ENCODE assay signal across 33 mouse cellular contexts in genomic region chr11:103315379-103315778, GRCm38 (mm10). TPM values are rescaled to one million over a fixed set of nuclear protein-coding genes. Genes with fewer than 3 reads are reported as not detected.
DNase-seq lines count a peak whose midpoint lies in the region; ATAC-seq and TF ChIP-seq lines count a peak whose summit lies in the region.
"Had no signal": no experiment of that assay in that cellular context is flagged by ENCODE, and none has a peak within 500 bp of the region (broad histone marks: within the 10 kb centered on the region; RNA-seq: fewer than 3 reads in every experiment).

No protein-coding gene starts in this region.

- 58% methylated on average over 5 of the region's 5 CpGs for WGBS in kidney, embryonic 15.5 days
- 83% methylated on average over 5 of the region's 5 CpGs for WGBS in embryonic facial prominence, embryonic 10.5 days
- 87% methylated on average over 5 of the region's 5 CpGs for WGBS in midbrain, embryonic 15.5 days

- DNase-seq in kidney, postnatal 36 days = no peak
- DNase-seq in CH12.LX (ENCODE audit: extremely low read depth) = peak; percentile 83
- DNase-seq in embryonic facial prominence, embryonic 10.5 days (ENCODE audit: low spot score) = no peak
- no peak for DNase-seq in cerebellum, postnatal 36 days
- DNase-seq: adrenal gland, adult 8-10 months; B cell, adult 2 months; cerebellum, adult 8-10 months; cerebellum, postnatal 25 days; embryo, embryonic 11 days; layer of hippocampus, postnatal 36 days; left cerebral cortex, postnatal 4 days; lung, adult 2 months; lung, postnatal 10 days; right cerebral cortex, postnatal 4 days; thymus, adult 2 months; thymus, postnatal 4 days had no signal

- no peak overlapping the region for H3K4me2 ChIP-seq in kidney, embryonic 15.5 days
- no peak overlapping the region for H3K4me2 ChIP-seq in CH12.LX (ENCODE audit: insufficient read depth, low read depth, poor library complexity, severe bottlenecking)
- H3K4me2 ChIP-seq in midbrain, embryonic 15.5 days = no peak overlapping the region
- H3K4me2 ChIP-seq: embryonic facial prominence, embryonic 13.5 days; forebrain, embryonic 15.5 days; heart, embryonic 15.5 days; hindbrain, embryonic 12.5 days; intestine, embryonic 15.5 days; neural tube, embryonic 12.5 days had no signal

- no peak for ATAC-seq in kidney, embryonic 15.5 days (replicated peaks; ENCODE audit: low FRiP score)
- peak; percentile 81 for ATAC-seq in monocyte, adult 5-6 weeks (replicated peaks; ENCODE audit: insufficient number of reproducible peaks, low FRiP score, low TSS enrichment, poor library complexity, severe bottlenecking)
- no peak for ATAC-seq in midbrain, embryonic 15.5 days (replicated peaks)
- ATAC-seq: forebrain, embryonic 15.5 days; hindbrain, postnatal 0 days; intestine, embryonic 15.5 days; midbrain, embryonic 16.5 days had no signal

- 0 out of 2 replicates have a peak, but pooled peaks have one; percentile 31 for TF ChIP-seq EP300 in CH12.LX (IDR thresholded peaks at IDR 0.05; ENCODE audit: low read length)

- in situ Hi-C loops in CH12.LX (cut with MboI; ENCODE audit: low pct_ligation_motif_present, low pct_unique_long_range_greater_than_20kb, low sequenced_read_pairs) = loop anchor here (5.0 kb wide), 3 partner anchors 33 to 143 kb away; partner anchors contain the start of gene Fmnl1

- peak overlapping the region; percentile 88 for H3K27ac ChIP-seq in kidney, embryonic 15.5 days
- H3K27ac ChIP-seq in CH12.LX (ENCODE audit: insufficient read depth, low read depth) = no peak overlapping the region
- 0 out of 2 replicates have a peak overlapping the region, but pooled peaks have one; percentile 5 for H3K27ac ChIP-seq in embryonic facial prominence, embryonic 10.5 days (replicated peaks)
- H3K27ac ChIP-seq in midbrain, embryonic 15.5 days = no peak overlapping the region
- H3K27ac ChIP-seq: embryonic facial prominence, embryonic 13.5 days; forebrain, embryonic 10.5 days; forebrain, embryonic 15.5 days; heart, embryonic 10.5 days; heart, embryonic 15.5 days; hindbrain, embryonic 12.5 days; hindbrain, postnatal 0 days; intestine, embryonic 15.5 days; liver, embryonic 14.5 days; macrophage; midbrain, embryonic 10.5 days; neural tube, embryonic 12.5 days had no signal

- peak; percentile 32; the same call in 1 of the 2 replicates for TF ChIP-seq POLR2A in CH12.LX (IDR thresholded peaks at IDR 0.05; ENCODE audit: low read depth, low read length)

- H3K4me1 ChIP-seq in kidney, embryonic 15.5 days = peaks cover 33% of the 10 kb centered on the region
- peaks cover 31 to 36% of the 10 kb centered on the region in 2 experiments for H3K4me1 ChIP-seq in CH12.LX (ENCODE audit: control insufficient read depth in 1 of 2, insufficient read depth in 2 of 2)
- H3K4me1 ChIP-seq in embryonic facial prominence, embryonic 10.5 days = peaks cover 18% of the 10 kb centered on the region
- peaks cover 6% of the 10 kb centered on the region for H3K4me1 ChIP-seq in midbrain, embryonic 15.5 days

- H3K9ac ChIP-seq in kidney, embryonic 15.5 days = no peak overlapping the region
- H3K9ac ChIP-seq in CH12.LX (ENCODE audit: insufficient read depth, low read depth) = no peak overlapping the region
- no peak overlapping the region for H3K9ac ChIP-seq in midbrain, embryonic 15.5 days
- H3K9ac ChIP-seq: embryonic facial prominence, embryonic 13.5 days; forebrain, embryonic 15.5 days; heart, embryonic 15.5 days; hindbrain, embryonic 12.5 days; intestine, embryonic 15.5 days; liver, embryonic 14.5 days; neural tube, embryonic 12.5 days had no signal

- dilution Hi-C loops in CH12.LX (cut with MboI; ENCODE audit: extremely low pct_ligation_motif_present, extremely low pct_unique_long_range_greater_than_20kb, low sequenced_read_pairs) = no loop called here

- no peak for TF ChIP-seq CTCF in CH12.LX (conservative IDR thresholded peaks at IDR 0.05 in 1 of 2, IDR thresholded peaks at IDR 0.05 in 1 of 2; ENCODE audit: low read depth in 2 of 2, low read length in 2 of 2)

- H3K4me3 ChIP-seq in kidney, embryonic 15.5 days (replicated peaks) = no peak overlapping the region
- no peak overlapping the region for H3K4me3 ChIP-seq in CH12.LX (replicated peaks in 1 of 3; ENCODE audit: low read depth in 2 of 3, low read length in 2 of 3, poor library complexity in 1 of 3)
- no peak overlapping the region for H3K4me3 ChIP-seq in embryonic facial prominence, embryonic 10.5 days
- no peak overlapping the region for H3K4me3 ChIP-seq in midbrain, embryonic 15.5 days
- H3K4me3 ChIP-seq: embryonic facial prominence, embryonic 13.5 days; forebrain, embryonic 10.5 days; forebrain, embryonic 15.5 days; heart, embryonic 10.5 days; heart, embryonic 15.5 days; hindbrain, embryonic 12.5 days; intestine, embryonic 15.5 days; midbrain, embryonic 10.5 days; myocyte; neural tube, embryonic 12.5 days had no signal

- no peak for TF ChIP-seq RAD21 in CH12.LX (IDR thresholded peaks at IDR 0.05; ENCODE audit: low read depth, low read length)

- no peaks in the 10 kb centered on the region for H3K27me3 ChIP-seq in kidney, embryonic 15.5 days
- no peaks in the 10 kb centered on the region for H3K27me3 ChIP-seq in CH12.LX (replicated peaks)
- peaks cover 24% of the 10 kb centered on the region for H3K27me3 ChIP-seq in embryonic facial prominence, embryonic 10.5 days (replicated peaks; ENCODE audit: low read depth, poor library complexity, severe bottlenecking)
- no peaks in the 10 kb centered on the region for H3K27me3 ChIP-seq in midbrain, embryonic 15.5 days (replicated peaks)
- H3K27me3 ChIP-seq: embryonic facial prominence, embryonic 13.5 days; forebrain, embryonic 15.5 days; heart, embryonic 15.5 days; intestine, embryonic 15.5 days had no signal

- H3K36me3 ChIP-seq in kidney, embryonic 15.5 days = no peaks in the 10 kb centered on the region
- no peaks in the 10 kb centered on the region for H3K36me3 ChIP-seq in CH12.LX (replicated peaks in 1 of 2; ENCODE audit: control insufficient read depth in 1 of 2, insufficient read depth in 1 of 2, low read length in 1 of 2)
- no peaks in the 10 kb centered on the region for H3K36me3 ChIP-seq in embryonic facial prominence, embryonic 10.5 days (replicated peaks)
- H3K36me3 ChIP-seq in midbrain, embryonic 15.5 days (replicated peaks) = no peaks in the 10 kb centered on the region
- H3K36me3 ChIP-seq: embryonic facial prominence, embryonic 13.5 days; forebrain, embryonic 10.5 days; forebrain, embryonic 15.5 days; heart, embryonic 10.5 days; heart, embryonic 15.5 days; hindbrain, embryonic 12.5 days; intestine, embryonic 15.5 days; midbrain, embryonic 10.5 days; neural tube, embryonic 12.5 days had no signal

- H3K9me3 ChIP-seq in kidney, embryonic 15.5 days (replicated peaks) = no peaks in the 10 kb centered on the region
- no peaks in the 10 kb centered on the region for H3K9me3 ChIP-seq in CH12.LX (replicated peaks; ENCODE audit: low read length)
- no peaks in the 10 kb centered on the region for H3K9me3 ChIP-seq in embryonic facial prominence, embryonic 10.5 days
- H3K9me3 ChIP-seq in midbrain, embryonic 15.5 days = no peaks in the 10 kb centered on the region
- H3K9me3 ChIP-seq: embryonic facial prominence, embryonic 13.5 days; forebrain, embryonic 10.5 days; forebrain, embryonic 15.5 days; heart, embryonic 10.5 days; heart, embryonic 15.5 days; hindbrain, embryonic 12.5 days; intestine, embryonic 15.5 days; midbrain, embryonic 10.5 days; neural tube, embryonic 12.5 days had no signal

- no peaks in the 10 kb centered on the region for H3K79me2 ChIP-seq in CH12.LX (replicated peaks; ENCODE audit: control insufficient read depth, extremely low read depth, insufficient read depth, poor library complexity, severe bottlenecking)

TF ChIP-seq in CH12.LX, 34 proteins besides CTCF, POLR2A, EP300 and RAD21 (continues in another document):
- TF ChIP-seq POLR2AphosphoS2 (IDR thresholded peaks at IDR 0.05; ENCODE audit: low read depth, low read length) (no peak), ZC3H11A (IDR thresholded peaks at IDR 0.05; ENCODE audit: low read depth, low read length) (no peak), E2F4 (IDR thresholded peaks at IDR 0.05; ENCODE audit: insufficient replicate concordance, low read depth, low read length) (no peak), NELFE (IDR thresholded peaks at IDR 0.05; ENCODE audit: low read depth, low read length) (no peak), MYC (IDR thresholded peaks at IDR 0.05; ENCODE audit: low read depth, low read length) (0 out of 2 replicates have a peak, but pooled peaks have one; percentile 24), USF2 (conservative IDR thresholded peaks at IDR 0.05; ENCODE audit: low read depth, low read length) (no peak; the same call in 1 of the 2 replicates), ZKSCAN1 (IDR thresholded peaks at IDR 0.05; ENCODE audit: borderline replicate concordance, low read depth, low read length) (no peak), CHD2 (IDR thresholded peaks at IDR 0.05; ENCODE audit: low read length) (peak; percentile 39; the same call in 1 of the 2 replicates), BHLHE40 (IDR thresholded peaks at IDR 0.05; ENCODE audit: low read depth, low read length) (peak; percentile 47), ZMIZ1 (IDR thresholded peaks at IDR 0.05; ENCODE audit: low read depth, low read length) (no peak), GABPA (IDR thresholded peaks at IDR 0.05; ENCODE audit: insufficient replicate concordance, low read depth, low read length) (no peak), JUN (IDR thresholded peaks at IDR 0.05; ENCODE audit: insufficient read depth, low read depth, low read length) (no peak), SIN3A (IDR thresholded peaks at IDR 0.05; ENCODE audit: low read length) (0 out of 2 replicates have a peak, but pooled peaks have one; percentile 34), MAZ (IDR thresholded peaks at IDR 0.05; ENCODE audit: low read depth, low read length) (peak; percentile 71)

RNA-seq across cellular contexts. Expression of gene Map3k14, which starts 48.1 kb away (rescaled TPM):
- polyA plus RNA-seq in kidney, embryonic 15.5 days (2015; fragmentation: Nextera tagmentation; extraction: Ambion mirVana) = 4.3 and 4.9 TPM in 2 replicates
- total RNA-seq in CH12.LX (2012; rRNA removed) (9.9 TPM in 2 replicates), CH12.LX (2014; rRNA removed) (4.2 and 4.5 TPM in 2 replicates)
- 9.0 and 11.2 TPM in 2 replicates for polyA plus RNA-seq in CH12.LX (2012; ENCODE audit: insufficient read length, low read depth)
- polyA plus RNA-seq in embryonic facial prominence, embryonic 10.5 days (2016; fragmentation: Nextera tagmentation; extraction: Ambion mirVana) = 3.1 and 3.2 TPM in 2 replicates
- total RNA-seq in monocyte, adult 5-6 weeks (2017) = 72.0 to 89.0 TPM (median 88.0 TPM) in 3 replicates
- 3.9 and 5.0 TPM in 2 replicates for polyA plus RNA-seq in midbrain, embryonic 15.5 days (2015; fragmentation: Nextera tagmentation; extraction: Ambion mirVana)

RNA-seq across cellular contexts. Expression of gene Arhgap27, which starts 48.1 kb away (rescaled TPM):
- polyA plus RNA-seq in kidney, embryonic 15.5 days (2015; fragmentation: Nextera tagmentation; extraction: Ambion mirVana) = 15.8 and 17.2 TPM in 2 replicates
- total RNA-seq in CH12.LX (2012; rRNA removed) (24.4 and 26.1 TPM in 2 replicates), CH12.LX (2014; rRNA removed) (11.4 and 11.8 TPM in 2 replicates)
- polyA plus RNA-seq in CH12.LX (2012; ENCODE audit: insufficient read length, low read depth) = 26.7 and 30.9 TPM in 2 replicates
- 5.3 and 5.8 TPM in 2 replicates for polyA plus RNA-seq in embryonic facial prominence, embryonic 10.5 days (2016; fragmentation: Nextera tagmentation; extraction: Ambion mirVana)
- total RNA-seq in monocyte, adult 5-6 weeks (2017) = 59.2 to 68.0 TPM (median 67.2 TPM) in 3 replicates
- polyA plus RNA-seq in midbrain, embryonic 15.5 days (2015; fragmentation: Nextera tagmentation; extraction: Ambion mirVana) = 3.9 and 4.6 TPM in 2 replicates

Comparison
In these comparisons a context has a peak if more than half of its experiments do, and no peak if none do; other contexts are left out.
1. H3K27ac ChIP-seq: peak in kidney, embryonic 15.5 days (single experiment) and embryonic facial prominence, embryonic 10.5 days (single experiment); none in CH12.LX (single experiment) and midbrain, embryonic 15.5 days (single experiment).